Mouse (Mus musculus): ENCODE measurements around the gene Abcb10.
"Not testable (repeated sequence)": the region's sequence is repeated elsewhere in the genome, so short reads cannot be mapped to it uniquely, and the experiment has no call there.

The Abcb10 gene

GRCm38 (mm10) chr8:123981674-123982073 is 1.2 kb downstream of the Abcb10 start:
- no peak for DNase-seq (ENCODE audit: extremely low spot score)

GRCm38 (mm10) chr8:123980239-123980638 is 2.7 kb downstream of the Abcb10 start:
- DNase-seq (ENCODE audit: extremely low spot score) = no peak

GRCm38 (mm10) chr8:123978926-123979325 is 4.0 kb downstream of the Abcb10 start:
- DNase-seq (ENCODE audit: extremely low spot score) = no peak

GRCm38 (mm10) chr8:123978166-123978838 is 4.6 kb downstream of the Abcb10 start:
- no peak for DNase-seq (ENCODE audit: extremely low spot score)

- DNase-seq (ENCODE audit: extremely low spot score) = no peak
Measured at GRCm38 (mm10) chr8:123977499-123977898, 5.4 kb downstream of the Abcb10 start.

- no peak for DNase-seq (ENCODE audit: extremely low spot score)
Measured at GRCm38 (mm10) chr8:123973495-123973894, 9.4 kb downstream of the Abcb10 start.

GRCm38 (mm10) chr8:123966896-123967295 is 16.0 kb downstream of the Abcb10 start:
- DNase-seq (ENCODE audit: extremely low spot score) = no peak

- DNase-seq (ENCODE audit: extremely low spot score) = no peak
Measured at GRCm38 (mm10) chr8:123961371-123961770, 21.6 kb downstream of the Abcb10 start.

GRCm38 (mm10) chr8:123960556-123960955 is 22.4 kb downstream of the Abcb10 start:
- DNase-seq (ENCODE audit: extremely low spot score) = not testable (repeated sequence)

GRCm38 (mm10) chr8:123960056-123960455 is 22.9 kb downstream of the Abcb10 start:
- no peak for DNase-seq (ENCODE audit: extremely low spot score)

- no peak for DNase-seq (ENCODE audit: extremely low spot score)
Measured at GRCm38 (mm10) chr8:123959473-123959872, 23.4 kb downstream of the Abcb10 start.

- DNase-seq (ENCODE audit: extremely low spot score) = no peak
Measured at GRCm38 (mm10) chr8:123958130-123958529, 24.8 kb downstream of the Abcb10 start.

GRCm38 (mm10) chr8:123954246-123954645 is 28.7 kb downstream of the Abcb10 start:
- DNase-seq (ENCODE audit: extremely low spot score) = no peak

GRCm38 (mm10) chr8:123953686-123954085 is 29.2 kb downstream of the Abcb10 start:
- no peak for DNase-seq (ENCODE audit: extremely low spot score)

GRCm38 (mm10) chr8:123950077-123950802 is 32.7 kb downstream of the Abcb10 start:
- DNase-seq (ENCODE audit: extremely low spot score) = peak; percentile 62

GRCm38 (mm10) chr8:123949686-123949986 is 33.3 kb downstream of the Abcb10 start:
- DNase-seq (ENCODE audit: extremely low spot score) = no peak

GRCm38 (mm10) chr8:123948942-123949685 is 33.8 kb downstream of the Abcb10 start, which contains the start of gene Nup133:
Gene Nup133 (minus strand): TSS chr8:123949265.
- peak; percentile 100 for DNase-seq (ENCODE audit: extremely low spot score)

GRCm38 (mm10) chr8:123929026-123929425 is 53.9 kb downstream of the Abcb10 start:
- no peak for DNase-seq (ENCODE audit: extremely low spot score)

GRCm38 (mm10) chr8:123925671-123926070 is 57.3 kb downstream of the Abcb10 start:
- DNase-seq (ENCODE audit: extremely low spot score) = no peak

GRCm38 (mm10) chr8:123924719-123925118 is 58.2 kb downstream of the Abcb10 start:
- peak; percentile 80 for DNase-seq (ENCODE audit: extremely low spot score)

GRCm38 (mm10) chr8:123914635-123915034 is 68.3 kb downstream of the Abcb10 start:
- no peak for DNase-seq (ENCODE audit: extremely low spot score)

- DNase-seq (ENCODE audit: extremely low spot score) = no peak
Measured at GRCm38 (mm10) chr8:123912265-123912664, 70.7 kb downstream of the Abcb10 start.

GRCm38 (mm10) chr8:123907604-123908003 is 75.3 kb downstream of the Abcb10 start:
- DNase-seq (ENCODE audit: extremely low spot score) = no peak
